Mouse (Mus musculus) liver, embryonic 14.5 days (tissue): ENCODE measurements around the gene Cbx7. TPM values are rescaled to one million over a fixed set of nuclear protein-coding genes. Genes with fewer than 3 reads are reported as not detected.

Source experiments
- ATAC-seq: fragments of 200-750 bp; cut with Nextera tagmentation; 2 replicates; pipeline ENCODE4 v1.8.0; 2017; ENCODE audit warnings: moderate number of reproducible peaks, mild to moderate bottlenecking, moderate library complexity; ENCODE audit not compliant: insufficient read depth
- DNase-seq, 3 experiments: peaks; one replicate each; pipeline ENCODE4 v3.0.0-alpha.2; 2012 to 2013; ENCODE audit warnings: low read depth in 3 of 3, low spot score in 3 of 3
- H3K27ac ChIP-seq: fragments of 300-500 bp; sonication (generic); 2 replicates; pipeline ENCODE4 v1.5.1; 2014; ENCODE audit warnings: moderate library complexity, mild to moderate bottlenecking, control low read depth, inconsistent platforms
- H3K27me3 ChIP-seq: fragments of 300-500 bp; sonication (generic); 2 replicates; pipeline ENCODE4 v1.6.1; 2014; ENCODE audit warnings: mild to moderate bottlenecking, low read length, moderate library complexity; ENCODE audit not compliant: control insufficient read depth, insufficient read depth
- H3K36me3 ChIP-seq: fragments of 300-500 bp; sonication (generic); replicated peaks from 2 replicates; pipeline ENCODE4 v1.6.1; 2014; ENCODE audit warnings: low read depth; ENCODE audit not compliant: control insufficient read depth, insufficient read depth
- H3K4me1 ChIP-seq, 2 experiments: fragments of 200-500 bp in 1 of 2; fragments of 300-500 bp in 1 of 2; sonication (generic) in 1 of 2; replicated peaks; 2 replicates each; pipeline ENCODE4 v1.6.1; 2012 to 2014; ENCODE audit warnings: antibody characterized with exemption in 1 of 2, inconsistent platforms in 1 of 2, low read length in 1 of 2; ENCODE audit not compliant: control insufficient read depth in 2 of 2, insufficient read depth in 2 of 2
- H3K4me2 ChIP-seq: fragments of 300-500 bp; sonication (generic); 2 replicates; pipeline ENCODE4 v1.6.1; 2014; ENCODE audit warnings: low read depth, mild to moderate bottlenecking, control low read depth, moderate library complexity
- H3K4me3 ChIP-seq, 2 experiments: fragments of 200-500 bp in 1 of 2; fragments of 300-500 bp in 1 of 2; sonication (generic) in 1 of 2; 2 replicates each; pipeline ENCODE4 v1.5.1; 2012 to 2014; ENCODE audit warnings: low read depth in 2 of 2, low read length in 2 of 2, mild to moderate bottlenecking in 2 of 2, control low read depth in 1 of 2, inconsistent platforms in 1 of 2, moderate library complexity in 1 of 2; ENCODE audit not compliant: insufficient read depth in 1 of 2
- H3K9ac ChIP-seq: fragments of 300-500 bp; sonication (generic); replicated peaks from 2 replicates; pipeline ENCODE4 v1.6.1; 2014; ENCODE audit warnings: mild to moderate bottlenecking, control low read depth, moderate library complexity
- H3K9me3 ChIP-seq: fragments of 300-500 bp; sonication (generic); 2 replicates; pipeline ENCODE4 v1.6.1; 2016; ENCODE audit warnings: low read length, mixed read lengths; ENCODE audit not compliant: control insufficient read depth
- CTCF ChIP-seq: IDR thresholded peaks from 2 replicates; pipeline ENCODE4 v1.5.1; 2016; ENCODE audit warnings: antibody characterized with exemption, low read depth, control low read depth
- EP300 ChIP-seq: IDR thresholded peaks from 2 replicates; pipeline ENCODE4 v1.6.1; 2016; ENCODE audit warnings: antibody characterized with exemption, low read depth
- WGBS: fragments of 180-500 bp; shearing (Covaris S2); extraction: QIAGEN DNeasy Blood & Tissue Kit; methylation state at CpG from one replicate; pipeline ENCODE4 v1.1.7; 2014; ENCODE audit not compliant: insufficient replicate concordance; 5-methylcytosine and 5-hydroxymethylcytosine counted together
- polyA plus RNA-seq, 2 experiments: library from polyadenylated mRNA; depleted of rRNA in 1 of 2; stranded (reverse) in 1 of 2; unstranded in 1 of 2; fragments of >200 nt; fragmentation: Nextera tagmentation in 1 of 2; extraction: Ambion mirVana in 1 of 2; gene quantifications; 2 replicates each; pipeline versions ENCODE4 v1.2.1 to v1.2.3; 2012 to 2014

Gene Cbx7
- polyA plus RNA-seq, 2 experiments: 0.62 to 2.5 TPM

DNA sequence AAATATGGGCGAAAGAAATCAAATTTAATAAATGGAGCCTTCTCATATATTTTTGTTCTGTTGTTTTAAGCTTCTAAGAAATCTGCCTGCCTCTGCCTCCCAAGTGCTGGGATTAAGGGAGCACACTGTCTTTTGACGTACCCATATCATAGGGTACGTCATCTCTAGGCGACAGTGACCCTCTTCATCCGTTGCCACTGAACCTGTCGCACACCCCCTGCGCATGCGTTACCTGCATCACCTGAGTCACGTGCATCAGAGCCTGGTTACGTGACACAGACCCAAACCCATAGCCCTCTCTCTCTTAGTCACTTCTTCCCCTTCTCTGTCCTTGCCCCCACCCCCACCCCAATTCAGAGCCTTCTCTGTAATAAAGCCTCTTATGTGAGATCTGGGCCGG is 1.3 kb upstream of the Cbx7 start:
- Histone ChIP-seq H3K27me3 (no peaks in the 10 kb centered on the region), H3K9ac (no peak overlapping the region), H3K4me1 (no peaks in the 10 kb centered on the region), H3K4me2 (no peak overlapping the region), H3K36me3 (no peaks in the 10 kb centered on the region), H3K27ac (no peak overlapping the region), H3K4me3 (no peak overlapping the region), H3K9me3 (no peaks in the 10 kb centered on the region)
- ATAC-seq: no peak
- WGBS: 83% methylated on average over 11 of the region's 11 CpGs
- no peak for DNase-seq
- TF ChIP-seq EP300 (no peak), CTCF (no peak)

DNA sequence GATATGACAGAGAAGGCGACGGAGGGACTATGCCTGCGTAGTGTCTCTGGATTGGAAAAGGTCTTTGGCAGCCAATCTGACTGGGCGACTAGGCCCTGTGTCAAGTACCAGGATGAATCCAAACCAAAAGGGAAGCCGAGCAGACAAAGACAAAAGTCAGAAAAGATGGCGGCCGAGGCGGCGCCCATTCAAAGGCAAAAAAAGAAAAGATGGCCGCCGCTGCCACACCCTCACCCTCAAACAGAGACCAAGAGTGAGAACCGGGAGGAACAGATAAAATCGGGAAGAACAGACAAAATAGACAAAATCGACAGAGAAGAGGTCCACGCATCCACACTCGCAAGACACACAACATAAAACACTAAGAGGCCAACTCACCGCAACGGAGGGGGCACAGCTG is 428 bp downstream of the Cbx7 start:
- Histone ChIP-seq H3K4me1 (no peaks in the 10 kb centered on the region), H3K9me3 (no peaks in the 10 kb centered on the region), H3K9ac (no peak overlapping the region), H3K36me3 (no peaks in the 10 kb centered on the region), H3K4me2 (no peak overlapping the region), H3K27ac (no peak overlapping the region), H3K27me3 (no peaks in the 10 kb centered on the region), H3K4me3 (no peak overlapping the region)
- TF ChIP-seq EP300: no peak
- no peak for TF ChIP-seq CTCF
- WGBS: 84% methylated on average over 18 of the region's 18 CpGs
- ATAC-seq: no peak
- no peak for DNase-seq

DNA sequence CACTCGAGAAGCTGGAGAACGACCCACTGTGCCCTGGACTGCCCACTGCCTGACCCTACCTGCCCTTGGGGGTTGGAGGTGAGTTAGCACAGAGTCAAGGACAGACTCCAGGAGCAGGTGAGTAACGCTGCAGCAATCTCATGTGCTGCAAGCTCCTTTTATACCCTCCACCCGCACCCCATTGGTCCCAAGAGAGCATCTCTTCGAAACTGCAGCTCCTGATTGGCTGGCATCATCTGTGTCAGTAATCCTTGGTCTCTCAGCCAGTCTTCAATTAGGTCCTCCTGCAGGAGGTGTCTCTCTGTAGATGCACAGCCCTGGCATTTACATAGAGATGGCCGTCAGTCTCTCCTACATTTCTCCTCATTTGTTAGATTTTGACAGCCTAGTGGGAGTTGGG is 3.6 kb downstream of the Cbx7 start:
- DNase-seq (no peak), ATAC-seq (no peak)
- H3K4me2 ChIP-seq: no peak overlapping the region
- no peaks in the 10 kb centered on the region for H3K4me1 ChIP-seq
- TF ChIP-seq EP300 (no peak), CTCF (no peak)
- no peak overlapping the region for H3K4me3 ChIP-seq
- H3K9ac ChIP-seq: no peak overlapping the region
- no peaks in the 10 kb centered on the region for H3K36me3 ChIP-seq
- no peaks in the 10 kb centered on the region for H3K27me3 ChIP-seq
- WGBS: 65% methylated on average over 6 of the region's 6 CpGs
- H3K27ac ChIP-seq: no peak overlapping the region
- no peaks in the 10 kb centered on the region for H3K9me3 ChIP-seq

DNA sequence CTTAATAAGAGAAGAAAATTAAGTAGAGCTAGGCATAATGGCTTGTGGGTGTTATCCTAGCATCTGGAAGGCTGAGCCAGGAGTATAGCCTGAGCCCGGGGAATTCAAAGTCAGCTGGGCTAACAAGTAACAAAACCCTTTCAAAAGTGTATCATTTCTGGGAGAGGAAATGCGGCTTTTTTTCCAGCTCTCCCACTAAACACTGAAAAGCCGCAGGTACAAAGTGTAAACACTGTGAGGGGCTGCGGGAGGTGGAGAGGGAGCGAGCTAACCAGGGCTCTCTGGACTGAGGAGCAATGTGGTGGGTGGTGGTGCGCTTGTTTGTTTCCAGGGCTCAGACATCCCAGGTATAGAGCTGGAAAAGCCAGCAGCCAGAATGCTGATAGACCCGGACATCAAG is 6.5 kb downstream of the Cbx7 start:
- no peak overlapping the region for H3K27ac ChIP-seq
- H3K4me2 ChIP-seq: no peak overlapping the region
- DNase-seq: no peak
- TF ChIP-seq EP300 (no peak), CTCF (no peak)
- ATAC-seq: no peak
- H3K4me1 ChIP-seq: no peaks in the 10 kb centered on the region
- no peaks in the 10 kb centered on the region for H3K36me3 ChIP-seq
- no peaks in the 10 kb centered on the region for H3K27me3 ChIP-seq
- no peaks in the 10 kb centered on the region for H3K9me3 ChIP-seq
- 76% methylated on average over 7 of the region's 7 CpGs for WGBS
- no peak overlapping the region for H3K9ac ChIP-seq
- H3K4me3 ChIP-seq: no peak overlapping the region

DNA sequence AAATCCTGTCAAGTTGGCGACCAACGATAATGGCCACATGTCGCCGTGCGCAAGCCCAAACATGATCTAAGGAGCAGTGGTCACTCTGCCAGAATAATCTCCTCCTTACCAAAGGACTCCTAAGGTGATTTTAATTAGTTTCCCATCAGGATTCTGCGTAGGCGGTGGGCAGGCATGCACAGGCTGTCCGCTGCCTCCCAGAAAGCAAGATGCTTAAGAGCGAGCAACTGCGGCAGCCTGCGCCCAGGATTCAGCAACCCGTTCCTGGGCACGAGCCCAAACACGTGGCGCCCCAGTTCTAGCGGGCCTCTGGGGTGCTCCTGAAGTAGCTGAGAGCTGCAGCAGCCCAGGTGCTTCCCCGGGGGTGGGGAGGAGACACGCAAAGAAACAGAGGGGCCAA is 8.3 kb downstream of the Cbx7 start:
- Histone ChIP-seq H3K27ac (no peak overlapping the region), H3K4me1 (no peaks in the 10 kb centered on the region), H3K27me3 (no peaks in the 10 kb centered on the region), H3K36me3 (no peaks in the 10 kb centered on the region), H3K9me3 (no peaks in the 10 kb centered on the region), H3K4me3 (no peak overlapping the region), H3K4me2 (no peak overlapping the region), H3K9ac (no peak overlapping the region)
- ATAC-seq: no peak
- TF ChIP-seq EP300 (no peak), CTCF (no peak)
- 78% methylated on average over 18 of the region's 18 CpGs for whole genome bisulfite sequencing
- no peak for DNase-seq
